Mouse (Mus musculus): ENCODE results near the gene Me3.

Me3 gene

GRCm38 (mm10) chr7:89667570-89667969 is 35.4 kb downstream of the Me3 start:
- DNase-seq, result no peak

- DNase-seq, result no peak
Observed at GRCm38 (mm10) chr7:89669461-89669860, 37.3 kb downstream of the Me3 start.

GRCm38 (mm10) chr7:89671104-89671831 is 39.1 kb downstream of the Me3 start:
- no peak for DNase-seq

GRCm38 (mm10) chr7:89676176-89676575 is 44.0 kb downstream of the Me3 start:
- no peak for DNase-seq

GRCm38 (mm10) chr7:89677850-89678249 is 45.7 kb downstream of the Me3 start:
- no peak for DNase-seq

GRCm38 (mm10) chr7:89678719-89679118 is 46.5 kb downstream of the Me3 start:
- DNase-seq, result no peak

GRCm38 (mm10) chr7:89679139-89679538 is 46.9 kb downstream of the Me3 start:
- DNase-seq, result no peak

GRCm38 (mm10) chr7:89679621-89680140 is 47.5 kb downstream of the Me3 start:
- no peak for DNase-seq

GRCm38 (mm10) chr7:89680891-89681290 is 48.7 kb downstream of the Me3 start:
- no peak for DNase-seq

GRCm38 (mm10) chr7:89681666-89682470 is 49.7 kb downstream of the Me3 start:
- no peak for DNase-seq

GRCm38 (mm10) chr7:89698186-89698585 is 66.0 kb downstream of the Me3 start:
- DNase-seq, result no peak

- no peak for DNase-seq
Observed at GRCm38 (mm10) chr7:89699668-89700350, 67.6 kb downstream of the Me3 start.

- DNase-seq, result no peak
Observed at GRCm38 (mm10) chr7:89700511-89700910, 68.3 kb downstream of the Me3 start.

- no peak for DNase-seq
Observed at GRCm38 (mm10) chr7:89710776-89711175, 78.6 kb downstream of the Me3 start.

- no peak for DNase-seq
Observed at GRCm38 (mm10) chr7:89713059-89713458, 80.9 kb downstream of the Me3 start.

- no peak for DNase-seq
Observed at GRCm38 (mm10) chr7:89716226-89716625, 84.0 kb downstream of the Me3 start.

GRCm38 (mm10) chr7:89717521-89717920 is 85.3 kb downstream of the Me3 start:
- no peak for DNase-seq

- DNase-seq, result no peak
Observed at GRCm38 (mm10) chr7:89718264-89718663, 86.1 kb downstream of the Me3 start.

GRCm38 (mm10) chr7:89720256-89720655 is 88.1 kb downstream of the Me3 start:
- no peak for DNase-seq

- no peak for DNase-seq
Observed at GRCm38 (mm10) chr7:89726712-89727111, 94.5 kb downstream of the Me3 start.

GRCm38 (mm10) chr7:89727615-89728014 is 95.4 kb downstream of the Me3 start:
- no peak for DNase-seq

GRCm38 (mm10) chr7:89728393-89728792 is 96.2 kb downstream of the Me3 start:
- DNase-seq, result no peak

GRCm38 (mm10) chr7:89730514-89730913 is 98.3 kb downstream of the Me3 start:
- no peak for DNase-seq
